ENCODE assay signal across 9 mouse cellular contexts in genomic region chr1:40000899-40001298, GRCm38 (mm10).
DNase-seq lines count a peak whose midpoint lies in the region; ATAC-seq and TF ChIP-seq lines count a peak whose summit lies in the region.
"Had no signal": no experiment of that assay in that cellular context is flagged by ENCODE, and none has a peak within 500 bp of the region (broad histone marks: within the 10 kb centered on the region; RNA-seq: fewer than 3 reads in every experiment).

No protein-coding gene starts in this region.

- H3K36me3 ChIP-seq in heart, embryonic 16.5 days (ENCODE audit: control insufficient read depth, insufficient read depth): peaks cover 56% of the 10 kb centered on the region
- H3K36me3 ChIP-seq in kidney, postnatal 0 days (ENCODE audit: insufficient read depth, low read length): peaks cover 62% of the 10 kb centered on the region

- H3K9me3 ChIP-seq in heart, embryonic 16.5 days (replicated peaks; ENCODE audit: control insufficient read depth, low read length): no peaks in the 10 kb centered on the region
- no peaks in the 10 kb centered on the region for H3K9me3 ChIP-seq in kidney, postnatal 0 days (replicated peaks; ENCODE audit: low read length)

- no peaks in the 10 kb centered on the region for H3K27me3 ChIP-seq in heart, embryonic 16.5 days (ENCODE audit: control insufficient read depth, insufficient read depth, low read length)
- H3K27me3 ChIP-seq in kidney, postnatal 0 days (ENCODE audit: insufficient read depth, low read length): no peaks in the 10 kb centered on the region

- H3K27ac ChIP-seq in heart, embryonic 16.5 days (ENCODE audit: low read length): no peak overlapping the region
- H3K27ac ChIP-seq in kidney, postnatal 0 days: no peak overlapping the region

- intact Hi-C loops in heart, postnatal 25 days (cut with DNase I): loop anchor here (2.0 to 10.0 kb wide), 2 partner anchors 376 to 544 kb away; no protein-coding TSS in a partner anchor

- ATAC-seq in heart, embryonic 16.5 days (replicated peaks; ENCODE audit: extremely low read depth, insufficient read depth, low FRiP score): peak; percentile 64
- ATAC-seq in kidney, postnatal 0 days (replicated peaks; ENCODE audit: low FRiP score, low read depth): peak; percentile 57; the same call in 1 of the 2 replicates

- H3K9ac ChIP-seq in heart, embryonic 16.5 days (ENCODE audit: low read length): no peak overlapping the region
- no peak overlapping the region for H3K9ac ChIP-seq in kidney, postnatal 0 days (ENCODE audit: low read depth, low read length)

- no peaks in the 10 kb centered on the region for H3K4me1 ChIP-seq in heart, embryonic 16.5 days (ENCODE audit: control insufficient read depth, insufficient read depth, low read length)
- H3K4me1 ChIP-seq in kidney, postnatal 0 days (replicated peaks; ENCODE audit: insufficient read depth, low read length): no peaks in the 10 kb centered on the region

- H3K4me2 ChIP-seq in heart, embryonic 16.5 days (ENCODE audit: low read depth, low read length): no peak overlapping the region
- H3K4me2 ChIP-seq in kidney, postnatal 0 days (ENCODE audit: low read length): no peak overlapping the region

- WGBS in heart, embryonic 16.5 days: 59% methylated on average over 5 of the region's 5 CpGs
- WGBS in kidney, postnatal 0 days: 68% methylated on average over 5 of the region's 5 CpGs

- no peak overlapping the region for H3K4me3 ChIP-seq in heart, embryonic 16.5 days (ENCODE audit: low read length)
- H3K4me3 ChIP-seq in kidney, postnatal 0 days (replicated peaks; ENCODE audit: low read depth, low read length): no peak overlapping the region
- H3K4me3 ChIP-seq: myocyte had no signal

- TF ChIP-seq CTCF in kidney, postnatal 0 days (IDR thresholded peaks at IDR 0.05; ENCODE audit: low read depth): peak; percentile 60

- no peak for DNase-seq in heart, postnatal 25 days (ENCODE audit: low spot score)
- peak; percentile 71 for DNase-seq in right cerebral cortex, adult 18-20 months
- DNase-seq in right cerebral cortex, postnatal 4 days: no peak
- peak; percentile 50 to 58 for DNase-seq in cerebellum, postnatal 10 days
- peak; percentile 52 for DNase-seq in kidney, postnatal 0 days (ENCODE audit: low spot score)
- DNase-seq in spleen, postnatal 14 days (ENCODE audit: low spot score in 2 of 2): no peak
- no peak for DNase-seq in urinary bladder, adult 18-20 months (ENCODE audit: low spot score in 2 of 2)

Comparison
In these comparisons a context has a peak if more than half of its experiments do, and no peak if none do; other contexts are left out.
1. DNase-seq: peak in right cerebral cortex, adult 18-20 months (single experiment), cerebellum, postnatal 10 days (2 of 2) and kidney, postnatal 0 days (single experiment); none in heart, postnatal 25 days (single experiment), right cerebral cortex, postnatal 4 days (single experiment), spleen, postnatal 14 days (0 of 2) and urinary bladder, adult 18-20 months (0 of 2).